Mouse (Mus musculus) c-Kit-positive CD71-negative TER-119-negative erythroid progenitor cells, embryonic 14.5 days (primary cell): ENCODE measurements around the gene Naa50.

Source experiments
- DNase-seq: peaks from one replicate; pipeline ENCODE4 v3.0.0-alpha.2; 2013; ENCODE audit warnings: low read depth

The Naa50 gene

GRCm38 (mm10) chr16:44200146-44200545 is 60.5 kb downstream of the Naa50 start:
- no peak for DNase-seq

GRCm38 (mm10) chr16:44204331-44204730 is 64.7 kb downstream of the Naa50 start:
- DNase-seq: no peak

DNA sequence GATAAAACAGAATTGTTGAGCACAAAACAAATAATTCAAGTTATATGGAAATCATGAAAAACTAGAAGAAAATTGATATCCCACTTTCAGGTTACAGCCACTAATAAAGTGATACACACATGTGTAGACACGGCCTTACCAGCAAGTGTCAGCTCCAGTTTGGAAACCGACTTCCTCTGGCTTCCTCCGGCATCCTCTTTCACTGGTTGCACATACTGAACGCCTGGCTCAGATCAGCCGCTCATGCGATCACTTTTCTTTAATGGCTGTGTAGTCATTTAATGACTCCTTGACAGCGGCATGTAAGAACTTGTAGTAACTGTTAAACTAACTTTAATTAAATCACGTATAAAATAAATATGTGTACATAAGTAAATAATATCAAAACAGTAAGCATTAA is 66.3 kb downstream of the Naa50 start:
- no peak for DNase-seq

GRCm38 (mm10) chr16:44210156-44211053 is 70.8 kb downstream of the Naa50 start:
- no peak for DNase-seq

GRCm38 (mm10) chr16:44211054-44211414 is 71.4 kb downstream of the Naa50 start:
- DNase-seq: no peak

DNA sequence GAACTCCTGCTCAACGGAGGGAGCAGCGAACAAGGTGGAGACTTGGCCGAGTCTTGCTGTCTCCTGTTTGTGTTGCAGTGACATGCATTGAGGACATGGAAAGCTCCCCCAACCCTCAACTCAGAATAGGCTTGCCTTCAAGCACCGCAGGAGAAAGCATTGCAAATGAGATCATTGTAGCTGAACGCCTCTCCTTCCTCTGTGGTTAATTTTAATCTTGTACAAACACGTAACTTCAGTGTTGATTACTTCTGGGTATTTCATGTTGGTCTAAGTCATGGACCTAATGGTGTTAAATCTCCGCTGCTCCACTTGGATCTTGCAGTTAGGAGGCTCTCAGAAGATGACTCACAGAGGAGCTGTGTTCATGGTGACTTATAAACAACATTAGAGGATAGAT is 73.1 kb downstream of the Naa50 start:
- no peak for DNase-seq
